Mouse (Mus musculus) kidney, adult 2 months (tissue): ENCODE results near the gene Ttc7.

ENCODE experiments used
- CTCF ChIP-seq: fragments of 200-500 bp; conservative IDR thresholded peaks from 2 replicates; pipeline ENCODE4 v1.5.1; 2011; ENCODE audit warnings: low read depth, mild to moderate bottlenecking, control low read depth, low read length, moderate library complexity, mixed read lengths; ENCODE audit not compliant: insufficient read depth, insufficient read length
- POLR2A ChIP-seq: fragments of 200-500 bp; IDR thresholded peaks from one replicate; pipeline ENCODE4 v1.6.1; 2011; ENCODE audit warnings: low read depth, low read length, control low read depth

DNA sequence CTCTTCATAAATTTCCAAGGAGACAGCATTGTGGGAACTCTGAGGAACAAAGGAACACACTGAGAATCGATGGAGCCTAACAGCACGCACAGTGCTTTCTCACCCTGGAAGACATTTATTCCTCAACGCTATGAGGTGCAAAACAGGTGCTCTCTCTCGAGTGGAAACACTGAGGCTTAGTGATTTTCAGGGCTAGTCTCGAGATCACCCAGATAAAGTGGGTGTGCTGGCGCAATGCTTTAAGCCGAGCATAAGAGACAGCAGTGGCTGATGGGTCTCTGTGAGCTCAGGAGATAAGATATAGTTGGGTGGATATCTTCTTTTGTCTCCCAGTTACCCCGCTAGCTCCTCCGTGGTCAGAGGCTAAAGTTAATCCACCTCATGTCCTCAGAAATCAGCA, 36.6 kb upstream of the Ttc7 start:
- TF ChIP-seq CTCF = no peak
- TF ChIP-seq POLR2A = no peak
